Mouse (Mus musculus): ENCODE results near the gene Cacna1f. TPM values are rescaled to one million over a fixed set of nuclear protein-coding genes. Genes with fewer than 3 reads are reported as not detected.

The Cacna1f gene
- polyA plus RNA-seq, 1 experiment from 2014 or later = not detected

- H3K36me3 ChIP-seq (ENCODE audit: control insufficient read depth, insufficient read depth, low read length) = no peaks in the 10 kb centered on the region; the same call in 1 of the 2 replicates
- no peaks in the 10 kb centered on the region for H3K27me3 ChIP-seq (ENCODE audit: control insufficient read depth, insufficient read depth, low read length)
- H3K9me3 ChIP-seq (ENCODE audit: control insufficient read depth, low read length) = no peaks in the 10 kb centered on the region
- 51% methylated on average over 8 of the region's 8 CpGs for WGBS
- H3K27ac ChIP-seq (ENCODE audit: low read depth, low read length) = no peak overlapping the region
- no peak overlapping the region for H3K9ac ChIP-seq (ENCODE audit: low read length)
- no peaks in the 10 kb centered on the region for H3K4me1 ChIP-seq (replicated peaks; ENCODE audit: control insufficient read depth, insufficient read depth, low read length)
- H3K4me2 ChIP-seq (ENCODE audit: low read depth, low read length, severe bottlenecking) = 0 out of 2 replicates have a peak overlapping the region, but pooled peaks have one; percentile 5
- no peak for DNase-seq (ENCODE audit: low spot score)
- no peak overlapping the region for H3K4me3 ChIP-seq (ENCODE audit: low read depth, low read length)
- ATAC-seq (replicated peaks; ENCODE audit: low FRiP score) = peak; percentile 28
Measured at GRCm38 (mm10) chrX:7605575-7605941, 1.3 kb upstream of the Cacna1f start.

- Histone ChIP-seq H3K4me1 (replicated peaks; ENCODE audit: control insufficient read depth, insufficient read depth, low read length) (no peaks in the 10 kb centered on the region), H3K27me3 (ENCODE audit: control insufficient read depth, insufficient read depth, low read length) (no peaks in the 10 kb centered on the region), H3K27ac (ENCODE audit: low read depth, low read length) (no peak overlapping the region), H3K9ac (ENCODE audit: low read length) (no peak overlapping the region), H3K36me3 (ENCODE audit: control insufficient read depth, insufficient read depth, low read length) (no peaks in the 10 kb centered on the region), H3K4me2 (ENCODE audit: low read depth, low read length, severe bottlenecking) (peak overlapping the region; percentile 58), H3K9me3 (ENCODE audit: control insufficient read depth, low read length) (no peaks in the 10 kb centered on the region), H3K4me3 (ENCODE audit: low read depth, low read length) (peak overlapping the region; percentile 27)
- WGBS = 19% methylated on average over 21 of the region's 21 CpGs
- ATAC-seq (replicated peaks; ENCODE audit: low FRiP score) = no peak
- no peak for DNase-seq (ENCODE audit: low spot score)
Measured at GRCm38 (mm10) chrX:7610035-7610434, 3.2 kb downstream of the Cacna1f start.

GRCm38 (mm10) chrX:7610536-7611258, 3.8 kb downstream of the Cacna1f start:
- WGBS = 30% methylated on average over 26 of the region's 26 CpGs
- H3K27ac ChIP-seq (ENCODE audit: low read depth, low read length) = no peak overlapping the region
- ATAC-seq (replicated peaks; ENCODE audit: low FRiP score) = no peak

GRCm38 (mm10) chrX:7617889-7618551, 11.1 kb downstream of the Cacna1f start:
- WGBS = 89% methylated on average over 12 of the region's 12 CpGs
- no peak for ATAC-seq (replicated peaks; ENCODE audit: low FRiP score)

More at GRCm38 (mm10) chrX:7610536-7611258, 3.8 kb downstream of the Cacna1f start:
- H3K27me3 ChIP-seq (ENCODE audit: control insufficient read depth, insufficient read depth, low read length) = no peaks in the 10 kb centered on the region
- H3K9me3 ChIP-seq (ENCODE audit: control insufficient read depth, low read length) = no peaks in the 10 kb centered on the region
- H3K4me2 ChIP-seq (ENCODE audit: low read depth, low read length, severe bottlenecking) = peak overlapping the region; percentile 58
- no peaks in the 10 kb centered on the region for H3K4me1 ChIP-seq (replicated peaks; ENCODE audit: control insufficient read depth, insufficient read depth, low read length)
- H3K4me3 ChIP-seq (ENCODE audit: low read depth, low read length) = peak overlapping the region; percentile 27
- H3K36me3 ChIP-seq (ENCODE audit: control insufficient read depth, insufficient read depth, low read length) = no peaks in the 10 kb centered on the region
- DNase-seq (ENCODE audit: low spot score) = no peak
- no peak overlapping the region for H3K9ac ChIP-seq (ENCODE audit: low read length)

GRCm38 (mm10) chrX:7632560-7632959, 25.7 kb downstream of the Cacna1f start:
- Histone ChIP-seq H3K4me3 (ENCODE audit: low read depth, low read length) (no peak overlapping the region), H3K9me3 (ENCODE audit: control insufficient read depth, low read length) (no peaks in the 10 kb centered on the region), H3K4me2 (ENCODE audit: low read depth, low read length, severe bottlenecking) (no peak overlapping the region), H3K36me3 (ENCODE audit: control insufficient read depth, insufficient read depth, low read length) (no peaks in the 10 kb centered on the region), H3K4me1 (replicated peaks; ENCODE audit: control insufficient read depth, insufficient read depth, low read length) (no peaks in the 10 kb centered on the region), H3K27ac (ENCODE audit: low read depth, low read length) (no peak overlapping the region), H3K9ac (ENCODE audit: low read length) (no peak overlapping the region), H3K27me3 (ENCODE audit: control insufficient read depth, insufficient read depth, low read length) (no peaks in the 10 kb centered on the region)
- ATAC-seq (replicated peaks; ENCODE audit: low FRiP score) (no peak), DNase-seq (ENCODE audit: low spot score) (no peak)
- 95% methylated on average over 6 of the region's 6 CpGs for WGBS

More at GRCm38 (mm10) chrX:7617889-7618551, 11.1 kb downstream of the Cacna1f start:
- H3K4me1 ChIP-seq (replicated peaks; ENCODE audit: control insufficient read depth, insufficient read depth, low read length) = no peaks in the 10 kb centered on the region
- no peaks in the 10 kb centered on the region for H3K9me3 ChIP-seq (ENCODE audit: control insufficient read depth, low read length)
- no peak overlapping the region for H3K27ac ChIP-seq (ENCODE audit: low read depth, low read length)
- no peak overlapping the region for H3K4me2 ChIP-seq (ENCODE audit: low read depth, low read length, severe bottlenecking)
- H3K9ac ChIP-seq (ENCODE audit: low read length) = no peak overlapping the region
- H3K36me3 ChIP-seq (ENCODE audit: control insufficient read depth, insufficient read depth, low read length) = no peaks in the 10 kb centered on the region
- H3K4me3 ChIP-seq (ENCODE audit: low read depth, low read length) = no peak overlapping the region
- DNase-seq (ENCODE audit: low spot score) = no peak
- H3K27me3 ChIP-seq (ENCODE audit: control insufficient read depth, insufficient read depth, low read length) = no peaks in the 10 kb centered on the region

GRCm38 (mm10) chrX:7635101-7635500, 28.2 kb downstream of the Cacna1f start:
- Histone ChIP-seq H3K4me1 (replicated peaks; ENCODE audit: control insufficient read depth, insufficient read depth, low read length) (no peaks in the 10 kb centered on the region), H3K27ac (ENCODE audit: low read depth, low read length) (no peak overlapping the region), H3K4me3 (ENCODE audit: low read depth, low read length) (no peak overlapping the region), H3K27me3 (ENCODE audit: control insufficient read depth, insufficient read depth, low read length) (no peaks in the 10 kb centered on the region), H3K9ac (ENCODE audit: low read length) (no peak overlapping the region), H3K4me2 (ENCODE audit: low read depth, low read length, severe bottlenecking) (no peak overlapping the region), H3K36me3 (ENCODE audit: control insufficient read depth, insufficient read depth, low read length) (no peaks in the 10 kb centered on the region), H3K9me3 (ENCODE audit: control insufficient read depth, low read length) (no peaks in the 10 kb centered on the region)
- ATAC-seq (replicated peaks; ENCODE audit: low FRiP score) (no peak), DNase-seq (ENCODE audit: low spot score) (no peak)
- 77% methylated on average over 3 of the region's 3 CpGs for WGBS

GRCm38 (mm10) chrX:7638401-7639091, 31.7 kb downstream of the Cacna1f start, which contains the start of gene Syp:
TSS of gene Syp (plus strand) at chrX:7638471.
- peak within 1 kb of the TSS; percentile 52 for H3K9ac ChIP-seq (ENCODE audit: low read length)
- peak within 1 kb of the TSS; percentile 51 for H3K4me2 ChIP-seq (ENCODE audit: low read depth, low read length, severe bottlenecking)
- DNase-seq (ENCODE audit: low spot score) (peak; percentile 94), ATAC-seq (replicated peaks; ENCODE audit: low FRiP score) (peak; percentile 86)
- H3K9me3 ChIP-seq (ENCODE audit: control insufficient read depth, low read length) = no peaks in the 10 kb centered on the region
- no peaks in the 10 kb centered on the region for H3K36me3 ChIP-seq (ENCODE audit: control insufficient read depth, insufficient read depth, low read length)
- no peaks in the 10 kb centered on the region for H3K27me3 ChIP-seq (ENCODE audit: control insufficient read depth, insufficient read depth, low read length)
- H3K4me3 ChIP-seq (ENCODE audit: low read depth, low read length) = peak within 1 kb of the TSS; percentile 46
- 6% methylated on average over 37 of the region's 42 CpGs for WGBS
- H3K27ac ChIP-seq (ENCODE audit: low read depth, low read length) = no peak within 1 kb of the TSS
- H3K4me1 ChIP-seq (replicated peaks; ENCODE audit: control insufficient read depth, insufficient read depth, low read length) = no peaks in the 10 kb centered on the region

- no peaks in the 10 kb centered on the region for H3K36me3 ChIP-seq (ENCODE audit: control insufficient read depth, insufficient read depth, low read length)
- H3K4me1 ChIP-seq (replicated peaks; ENCODE audit: control insufficient read depth, insufficient read depth, low read length) = no peaks in the 10 kb centered on the region
- peak overlapping the region; percentile 20; the same call in 1 of the 2 replicates for H3K9ac ChIP-seq (ENCODE audit: low read length)
- whole genome bisulfite sequencing = 25% methylated on average over 13 of the region's 13 CpGs
- peak overlapping the region; percentile 51 for H3K4me2 ChIP-seq (ENCODE audit: low read depth, low read length, severe bottlenecking)
- peak overlapping the region; percentile 46 for H3K4me3 ChIP-seq (ENCODE audit: low read depth, low read length)
- no peaks in the 10 kb centered on the region for H3K27me3 ChIP-seq (ENCODE audit: control insufficient read depth, insufficient read depth, low read length)
- DNase-seq (ENCODE audit: low spot score) = no peak
- no peaks in the 10 kb centered on the region for H3K9me3 ChIP-seq (ENCODE audit: control insufficient read depth, low read length)
- peak; percentile 10; the same call in 1 of the 2 replicates for ATAC-seq (replicated peaks; ENCODE audit: low FRiP score)
- H3K27ac ChIP-seq (ENCODE audit: low read depth, low read length) = no peak overlapping the region
Measured at GRCm38 (mm10) chrX:7639536-7640325, 32.8 kb downstream of the Cacna1f start.
